Mouse (Mus musculus) MEL-GATA-1-ER (cell line): ENCODE data around the gene Tpt1.
"Not testable (repeated sequence)": the region's sequence is repeated elsewhere in the genome, so short reads cannot be mapped to it uniquely, and the experiment has no call there.

Experiments
- DNase-seq: peaks from one replicate; pipeline ENCODE4 v3.0.0-alpha.2; 2012; ENCODE audit warnings: low read depth; ENCODE audit errors: extremely low read depth

Tpt1 gene

GRCm38 (mm10) chr14:75844867-75845697 lies at the start of gene Tpt1:
Gene Tpt1, plus strand, starts transcription at chr14:75845093.
- DNase-seq = peak; percentile 82

GRCm38 (mm10) chr14:75795918-75796317 lies 49.0 kb upstream of the Tpt1 start:
- no peak for DNase-seq

GRCm38 (mm10) chr14:75797769-75798386 lies 47.0 kb upstream of the Tpt1 start:
- no peak for DNase-seq

- no peak for DNase-seq
Measured at GRCm38 (mm10) chr14:75807800-75808199, 37.1 kb upstream of the Tpt1 start.

GRCm38 (mm10) chr14:75809931-75810330 lies 35.0 kb upstream of the Tpt1 start:
- no peak for DNase-seq

GRCm38 (mm10) chr14:75818528-75818927 lies 26.4 kb upstream of the Tpt1 start:
- DNase-seq = no peak

GRCm38 (mm10) chr14:75819341-75819740 lies 25.6 kb upstream of the Tpt1 start:
- no peak for DNase-seq

- DNase-seq = no peak
Measured at GRCm38 (mm10) chr14:75820007-75820406, 24.9 kb upstream of the Tpt1 start.

GRCm38 (mm10) chr14:75826851-75827410 lies 18.0 kb upstream of the Tpt1 start:
- no peak for DNase-seq

- no peak for DNase-seq
Measured at GRCm38 (mm10) chr14:75828221-75828620, 16.7 kb upstream of the Tpt1 start.

- DNase-seq = peak; percentile 53
Measured at GRCm38 (mm10) chr14:75828866-75829806, 15.8 kb upstream of the Tpt1 start.

- not testable (repeated sequence) for DNase-seq
Measured at GRCm38 (mm10) chr14:75829817-75830216, 15.1 kb upstream of the Tpt1 start.

- DNase-seq = peak; percentile 68
Measured at GRCm38 (mm10) chr14:75832031-75832430, 12.9 kb upstream of the Tpt1 start.

- DNase-seq = no peak
Measured at GRCm38 (mm10) chr14:75832982-75833381, 11.9 kb upstream of the Tpt1 start.

- no peak for DNase-seq
Measured at GRCm38 (mm10) chr14:75833546-75834250, 11.2 kb upstream of the Tpt1 start.

- peak; percentile 95 for DNase-seq
Measured at GRCm38 (mm10) chr14:75834251-75834738, 10.6 kb upstream of the Tpt1 start.

GRCm38 (mm10) chr14:75834739-75835381 lies 10.0 kb upstream of the Tpt1 start:
- peak; percentile 66 for DNase-seq

GRCm38 (mm10) chr14:75836579-75836978 lies 8.3 kb upstream of the Tpt1 start:
- DNase-seq = no peak

GRCm38 (mm10) chr14:75837048-75837916 lies 7.6 kb upstream of the Tpt1 start:
- peak; percentile 71 for DNase-seq
